Mouse (Mus musculus) adrenal gland, postnatal 4 days (tissue): ENCODE results near the gene Pcgf1. TPM values are rescaled to one million over a fixed set of nuclear protein-coding genes. Genes with fewer than 3 reads are reported as not detected.

Source experiments
- DNase-seq, 2 experiments: peaks; one replicate each; pipeline ENCODE4 v3.0.0; 2021 to 2022; ENCODE audit warnings: low spot score in 2 of 2, mixed read lengths in 2 of 2
- long read RNA-seq, 2 experiments: library from polyadenylated mRNA; stranded (forward); transcript quantifications; one replicate each; pipeline ENCODE4 v2.0.0; 2021
- total RNA-seq, 2 experiments: library from RNA; stranded (reverse); gene quantifications; 2 replicates each; pipeline ENCODE4 v1.2.3; 2021

Gene Pcgf1
- total RNA-seq, result 10 to 100 TPM; 69.2 to 79.1 TPM
- long read RNA-seq, experiment 1, transcript Pcgf1-202 (9 exons, 918 nt), result major isoform, 7 of 29 reads
- long read RNA-seq, experiment 1, partial matches to known transcripts, result 7 of 29 reads
- long read RNA-seq, experiment 1, other reads (novel, unspliced or antisense), result 15 of 29 reads
- long read RNA-seq, experiment 2, transcript Pcgf1-202 (9 exons, 918 nt), result major isoform, 9 of 37 reads
- long read RNA-seq, experiment 2, partial matches to known transcripts, result 17 of 37 reads
- long read RNA-seq, experiment 2, other reads (novel, unspliced or antisense), result 11 of 37 reads

GRCm38 (mm10) chr6:83077630-83078323, at the start of gene Pcgf1:
Pcgf1 (plus strand) TSS chr6:83077869.
- peak in 1 of 2 experiments; percentile 38 for DNase-seq

- no peak for DNase-seq
Observed at GRCm38 (mm10) chr6:83029777-83030176, 47.9 kb upstream of the Pcgf1 start.

DNA sequence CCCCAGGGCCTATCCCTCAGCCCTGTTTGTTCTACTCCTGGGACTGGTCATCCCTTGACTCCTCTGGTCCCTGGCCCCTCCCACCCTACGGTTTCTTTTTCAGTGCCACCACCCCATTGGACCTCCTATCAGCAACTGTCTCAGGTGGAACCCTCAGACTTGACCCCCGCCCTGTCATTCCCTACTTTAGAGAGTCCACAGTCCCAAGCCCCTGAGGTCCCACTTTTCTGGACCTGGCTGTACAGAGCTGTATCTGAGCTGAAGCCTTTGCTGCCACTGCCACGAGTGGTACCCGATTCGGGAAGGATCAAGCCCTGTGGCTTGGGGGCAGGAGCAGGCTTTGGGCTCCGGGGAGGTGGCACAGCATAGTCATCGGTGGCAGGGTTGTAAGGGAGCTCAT, 46.6 kb upstream of the Pcgf1 start:
- no peak for DNase-seq

DNA sequence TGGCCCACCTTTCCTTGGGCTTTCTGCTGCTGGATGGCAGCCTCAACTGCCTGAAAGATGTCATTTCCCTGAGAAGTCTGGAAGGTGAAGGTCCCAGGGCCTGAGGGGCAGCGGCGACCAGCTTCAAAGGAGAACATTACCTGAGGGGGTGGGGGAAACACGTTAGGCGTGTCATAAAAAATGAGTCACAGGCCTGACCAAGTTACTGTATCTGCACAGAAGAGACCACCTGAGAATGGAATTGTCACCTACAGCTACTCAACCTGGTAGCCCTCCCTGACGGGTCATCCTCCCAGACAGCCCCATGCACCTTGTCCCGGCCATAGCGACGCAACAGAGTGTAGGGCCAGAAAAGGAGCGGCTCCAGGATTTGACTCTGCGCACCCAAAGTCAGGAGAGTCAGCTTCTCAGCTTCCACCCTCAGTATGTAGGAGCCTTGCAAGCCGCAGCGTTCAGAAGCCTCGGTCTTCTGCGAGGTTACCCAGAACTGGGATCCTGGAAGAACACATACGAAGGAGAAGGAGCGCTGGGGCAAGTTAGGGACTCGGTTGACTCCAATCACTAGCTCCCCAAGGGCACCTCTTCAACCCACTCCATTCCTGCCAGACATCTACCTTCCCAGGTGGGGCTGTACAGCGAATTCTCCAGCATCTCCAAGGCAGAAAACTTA, 45.6 kb upstream of the Pcgf1 start:
- no peak for DNase-seq

GRCm38 (mm10) chr6:83032769-83033191, 44.9 kb upstream of the Pcgf1 start:
- DNase-seq, result no peak

DNA sequence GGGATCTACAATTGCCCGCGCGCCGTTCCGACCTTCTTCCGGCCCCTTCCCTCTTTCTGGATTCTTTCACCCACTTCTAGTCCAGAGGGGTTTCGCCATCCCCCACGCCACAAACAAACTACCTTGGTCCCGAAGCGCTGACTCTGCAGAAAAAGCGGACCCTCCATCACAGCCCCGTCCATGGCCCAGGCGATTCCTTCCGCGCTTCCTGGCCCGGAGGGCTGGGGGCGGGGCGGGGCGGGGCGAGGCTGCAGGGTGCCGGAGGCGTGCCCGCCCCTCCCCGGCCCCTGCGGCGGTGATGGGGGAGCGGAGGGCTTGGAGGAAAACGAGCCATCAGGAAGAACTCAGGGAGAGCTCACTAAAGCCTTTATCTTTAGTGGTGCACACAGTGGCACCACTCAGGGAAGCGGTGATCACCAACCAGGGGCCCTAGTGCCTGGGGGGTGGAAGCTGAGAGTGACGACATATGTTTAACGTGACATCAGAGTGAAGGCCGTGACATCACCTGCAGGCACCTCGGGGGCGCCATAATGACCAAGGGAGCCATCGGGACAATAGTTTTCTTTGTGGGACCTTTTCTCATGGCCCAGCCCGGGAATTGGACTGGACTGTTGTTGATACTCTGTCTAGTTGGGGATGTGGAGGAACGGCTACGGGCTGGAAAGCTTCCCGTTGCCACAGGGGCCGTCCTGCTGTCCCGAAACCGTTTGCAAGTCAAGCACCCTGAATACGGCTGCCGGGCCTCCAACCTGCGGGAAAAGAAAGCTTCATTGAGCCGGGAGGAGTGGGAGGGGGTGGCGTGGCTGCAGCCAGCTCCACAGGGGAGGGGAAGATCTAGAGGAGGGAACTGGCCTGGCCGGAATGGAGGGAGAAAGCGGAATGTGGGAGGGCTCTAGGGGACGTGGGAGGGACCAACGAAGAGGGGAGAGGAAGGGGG, 44.2 kb upstream of the Pcgf1 start, which contains the start of the genes Dok1 and Loxl3:
Dok1 (minus strand) TSS at position 223 of the 937 bp plus-strand sequence.
Loxl3 (plus strand) TSS at position 925 of the 937 bp plus-strand sequence.
- peak in 1 of 2 experiments; percentile 58 for DNase-seq

- no peak for DNase-seq
Observed at GRCm38 (mm10) chr6:83034463-83035055, 43.1 kb upstream of the Pcgf1 start.

GRCm38 (mm10) chr6:83037188-83037587, 40.5 kb upstream of the Pcgf1 start:
- DNase-seq, result no peak

DNA sequence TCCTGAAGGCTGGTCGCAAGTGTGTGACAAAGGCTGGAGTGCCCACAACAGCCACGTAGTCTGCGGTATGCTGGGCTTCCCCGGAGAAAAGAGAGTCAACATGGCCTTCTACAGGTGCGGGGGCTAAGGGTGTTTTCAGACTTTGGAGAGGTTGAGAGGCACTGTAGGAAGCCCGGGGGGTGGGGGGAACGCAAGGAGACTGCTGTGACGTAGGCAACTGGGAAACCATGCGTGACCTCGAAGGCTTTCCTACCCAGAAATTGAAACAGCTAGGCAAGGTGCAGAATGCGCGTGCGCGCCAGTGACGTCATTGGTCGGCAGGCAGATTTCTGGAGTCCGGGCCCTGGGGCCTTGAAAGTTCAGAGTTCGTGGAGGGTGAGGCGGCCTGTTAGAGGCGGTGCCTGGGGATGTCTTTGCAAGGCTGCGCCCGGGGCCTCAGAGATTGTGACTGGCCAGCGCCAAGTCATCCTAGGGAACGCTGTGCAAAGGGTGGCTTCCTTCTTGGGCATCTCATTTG, 39.1 kb upstream of the Pcgf1 start:
- DNase-seq, result peak; percentile 89 to 94

- no peak for DNase-seq
Observed at GRCm38 (mm10) chr6:83040601-83041000, 37.1 kb upstream of the Pcgf1 start.

GRCm38 (mm10) chr6:83043561-83043960, 34.1 kb upstream of the Pcgf1 start:
- no peak for DNase-seq

GRCm38 (mm10) chr6:83043993-83044392, 33.7 kb upstream of the Pcgf1 start:
- DNase-seq, result no peak

GRCm38 (mm10) chr6:83044742-83045141, 32.9 kb upstream of the Pcgf1 start:
- DNase-seq, result no peak

- DNase-seq, result no peak
Observed at GRCm38 (mm10) chr6:83049367-83049766, 28.3 kb upstream of the Pcgf1 start.

GRCm38 (mm10) chr6:83053136-83053960, 24.3 kb upstream of the Pcgf1 start:
- DNase-seq, result no peak

GRCm38 (mm10) chr6:83054074-83054851, 23.4 kb upstream of the Pcgf1 start, which contains the start of gene Aup1:
Aup1 (plus strand) TSS chr6:83054521.
- peak; percentile 88 to 91 for DNase-seq

GRCm38 (mm10) chr6:83054871-83055431, 22.7 kb upstream of the Pcgf1 start, which contains the start of gene Htra2:
Htra2 (minus strand) TSS chr6:83055273.
- no peak for DNase-seq

- no peak for DNase-seq
Observed at GRCm38 (mm10) chr6:83057790-83058189, 19.9 kb upstream of the Pcgf1 start, which contains the start of gene Dqx1. Dqx1 (plus strand) TSS chr6:83057844.
